Comparison of ENCODE assay signal across 26 mouse cellular contexts in genomic region chr3:136252820-136253219, GRCm38 (mm10).
DNase-seq lines count a peak whose midpoint lies in the region; ATAC-seq and TF ChIP-seq lines count a peak whose summit lies in the region.
"Had no signal": no experiment of that assay in that cellular context is flagged by ENCODE, and none has a peak within 500 bp of the region (broad histone marks: within the 10 kb centered on the region; RNA-seq: fewer than 3 reads in every experiment).

No protein-coding gene starts in this region.

- no peaks in the 10 kb centered on the region for H3K79me2 ChIP-seq in MEL (ENCODE audit: control insufficient read depth, insufficient read depth, low read length, poor library complexity)

- peak; percentile 83 for DNase-seq in heart, adult 11 months
- no peak for DNase-seq in heart, postnatal 10 days
- DNase-seq in MEL (ENCODE audit: low read depth, low spot score): peak; percentile 65
- no peak for DNase-seq in thymus, postnatal 25 days
- DNase-seq in gastrocnemius, postnatal 36 days: no peak
- DNase-seq in left cerebral cortex, postnatal 14 days (ENCODE audit: low spot score in 2 of 2): no peak
- DNase-seq: adrenal gland, postnatal 25 days; cerebellum, adult 18-20 months; cerebellum, postnatal 25 days; gastrocnemius, adult 2 months; kidney, adult 2 months; layer of hippocampus, postnatal 36 days; lung, postnatal 4 days had no signal

- no peak for TF ChIP-seq CTCF in MEL (IDR thresholded peaks at IDR 0.05 in 2 of 3, conservative IDR thresholded peaks at IDR 0.05 in 1 of 3; ENCODE audit: control insufficient read depth in 1 of 3, insufficient read depth in 1 of 3, low read depth in 2 of 3, low read length in 3 of 3, poor library complexity in 1 of 3, severe bottlenecking in 1 of 3)

- peak; percentile 96 for ATAC-seq in hematopoietic stem cell, adult 5-6 weeks (replicated peaks in 1 of 2; ENCODE audit: insufficient read depth in 1 of 2, low FRiP score in 2 of 2, low TSS enrichment in 1 of 2, low read depth in 1 of 2, poor library complexity in 2 of 2, severe bottlenecking in 2 of 2)
- 0 out of 2 replicates have a peak, but pooled peaks have one; percentile 53 for ATAC-seq in monocyte, adult 5-6 weeks (replicated peaks; ENCODE audit: insufficient number of reproducible peaks, low FRiP score, low TSS enrichment, poor library complexity, severe bottlenecking)
- ATAC-seq: forebrain, embryonic 13.5 days; hindbrain, postnatal 0 days; intestine, embryonic 15.5 days; midbrain, embryonic 16.5 days had no signal

- TF ChIP-seq EP300 in MEL (IDR thresholded peaks at IDR 0.05; ENCODE audit: low read depth in 1 of 2, low read length in 2 of 2): peak; percentile 47; a peak in 3 of 4 replicates

- H3K9me3 ChIP-seq in MEL (replicated peaks; ENCODE audit: insufficient read depth, low read length): no peaks in the 10 kb centered on the region
- H3K9me3 ChIP-seq: forebrain, embryonic 13.5 days; hindbrain, embryonic 12.5 days; intestine, embryonic 15.5 days; limb, embryonic 13.5 days; lung, embryonic 15.5 days; neural tube, embryonic 12.5 days; stomach, embryonic 15.5 days had no signal

- peaks cover 0 to 13% of the 10 kb centered on the region in 2 experiments; a peak in 2 of 4 replicates for H3K36me3 ChIP-seq in MEL (ENCODE audit: control insufficient read depth in 1 of 2, insufficient read depth in 2 of 2, low read length in 2 of 2)
- H3K36me3 ChIP-seq: hindbrain, embryonic 12.5 days; intestine, embryonic 15.5 days; limb, embryonic 13.5 days; lung, embryonic 15.5 days; neural tube, embryonic 12.5 days; stomach, embryonic 15.5 days had no signal

- no peak for TF ChIP-seq RAD21 in MEL (IDR thresholded peaks at IDR 0.05; ENCODE audit: low read depth, low read length)

- H3K27ac ChIP-seq in MEL (ENCODE audit: control insufficient read depth, low read depth, low read length): no peak overlapping the region
- H3K27ac ChIP-seq: forebrain, embryonic 13.5 days; gastrocnemius, adult 2 months; hindbrain, embryonic 12.5 days; hindbrain, postnatal 0 days; intestine, embryonic 15.5 days; kidney, postnatal 0 days; limb, embryonic 13.5 days; lung, embryonic 15.5 days; neural tube, embryonic 12.5 days; stomach, embryonic 15.5 days had no signal

- no peak overlapping the region for H3K4me3 ChIP-seq in MEL (ENCODE audit: control insufficient read depth in 1 of 2, insufficient read depth in 1 of 2, low read depth in 2 of 2, low read length in 2 of 2)
- H3K4me3 ChIP-seq: forebrain, embryonic 13.5 days; gastrocnemius, adult 2 months; hindbrain, embryonic 12.5 days; intestine, embryonic 15.5 days; limb, embryonic 13.5 days; lung, embryonic 15.5 days; myocyte; neural tube, embryonic 12.5 days; stomach, embryonic 15.5 days had no signal

- intact Hi-C loops in heart, postnatal 10 days (cut with DNase I): no loop called here
- intact Hi-C loops in gastrocnemius, postnatal 36 days (cut with DNase I): no loop called here
- intact Hi-C loops in left cerebral cortex, postnatal 14 days (cut with DNase I): no loop called here

- no peak for TF ChIP-seq POLR2A in MEL (IDR thresholded peaks at IDR 0.05; ENCODE audit: control insufficient read depth in 1 of 2, insufficient read depth in 1 of 2, low read depth in 1 of 2, low read length in 2 of 2, poor library complexity in 1 of 2)

- H3K27me3 ChIP-seq in MEL (ENCODE audit: control insufficient read depth in 1 of 2, insufficient read depth in 2 of 2, low read length in 2 of 2): no peaks in the 10 kb centered on the region
- H3K27me3 ChIP-seq: forebrain, embryonic 13.5 days; hindbrain, embryonic 12.5 days; intestine, embryonic 15.5 days; limb, embryonic 13.5 days; lung, embryonic 15.5 days; neural tube, embryonic 12.5 days; stomach, embryonic 15.5 days had no signal

- H3K4me1 ChIP-seq in MEL (ENCODE audit: control insufficient read depth in 1 of 2, insufficient read depth in 2 of 2, low read length in 2 of 2): peaks cover 0 to 4% of the 10 kb centered on the region in 2 experiments; a peak in 1 of 4 replicates
- H3K4me1 ChIP-seq: forebrain, embryonic 13.5 days; hindbrain, embryonic 12.5 days; intestine, embryonic 15.5 days; limb, embryonic 13.5 days; lung, embryonic 15.5 days; neural tube, embryonic 12.5 days; stomach, embryonic 15.5 days had no signal

- H3K9ac ChIP-seq in MEL (ENCODE audit: control insufficient read depth, low read depth, low read length, poor library complexity, severe bottlenecking): peak overlapping the region; percentile 42
- H3K9ac ChIP-seq: forebrain, embryonic 13.5 days; hindbrain, embryonic 12.5 days; intestine, embryonic 15.5 days; limb, embryonic 13.5 days; lung, embryonic 15.5 days; neural tube, embryonic 12.5 days; stomach, embryonic 15.5 days had no signal

TF ChIP-seq in MEL, 35 proteins besides CTCF, POLR2A, EP300 and RAD21:
- peak; percentile 59 for TF ChIP-seq GATA1 (IDR thresholded peaks at IDR 0.05; ENCODE audit: low read depth, low read length)
- 0 out of 2 replicates have a peak, but pooled peaks have one; percentile 45 for TF ChIP-seq MAX (IDR thresholded peaks at IDR 0.05; ENCODE audit: low read length)
- TF ChIP-seq MYC (IDR thresholded peaks at IDR 0.05; ENCODE audit: low read depth, low read length): peak; percentile 80; the same call in 1 of the 2 replicates
- peak; percentile 65; the same call in 1 of the 2 replicates for TF ChIP-seq ETS1 (IDR thresholded peaks at IDR 0.05; ENCODE audit: low read depth, low read length)
- no peak for TF ChIP-seq NELFE (IDR thresholded peaks at IDR 0.05; ENCODE audit: low read depth, low read length)
- TF ChIP-seq UBTF (IDR thresholded peaks at IDR 0.05; ENCODE audit: borderline replicate concordance, insufficient read depth, low read depth, low read length): no peak

Comparison
In these comparisons a context has a peak if more than half of its experiments do, and no peak if none do; other contexts are left out.
1. DNase-seq: peak in heart, adult 11 months (single experiment) and MEL (single experiment); none in heart, postnatal 10 days (0 of 2), thymus, postnatal 25 days (single experiment), gastrocnemius, postnatal 36 days (0 of 2) and left cerebral cortex, postnatal 14 days (0 of 2).